Mouse (Mus musculus) cerebellum, postnatal 10 days (tissue): Measurements from ENCODE around the gene Colq.
"Not testable (repeated sequence)": the region's sequence is repeated elsewhere in the genome, so short reads cannot be mapped to it uniquely, and the experiment has no call there.

Experiments used
- DNase-seq, 2 experiments: peaks; one replicate each; pipeline ENCODE4 v3.0.0; 2021; ENCODE audit warnings: mixed read lengths in 2 of 2

The Colq gene

DNA sequence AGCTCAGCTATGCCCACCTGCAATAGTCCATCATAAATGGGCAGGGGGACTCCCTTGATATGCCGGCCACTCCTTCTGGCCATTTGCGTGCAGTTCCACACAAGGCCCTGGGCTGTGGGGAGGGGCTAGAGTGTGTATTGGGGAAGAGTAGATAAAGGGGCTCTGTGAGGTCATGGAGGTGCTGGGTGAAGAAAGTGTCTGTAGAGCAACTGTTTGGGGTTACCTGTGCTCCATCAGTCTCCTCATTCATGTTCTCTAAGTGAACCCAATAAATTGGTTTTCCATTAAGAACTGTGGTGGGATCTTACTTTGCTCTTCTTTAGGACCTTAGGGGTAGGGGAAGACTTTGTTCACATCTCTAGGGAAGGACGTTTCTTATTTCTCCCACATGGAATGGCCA lies at the start of gene Colq:
Colq (minus strand) TSS at position 101 of the 400 bp plus-strand sequence.
- no peak for DNase-seq

DNA sequence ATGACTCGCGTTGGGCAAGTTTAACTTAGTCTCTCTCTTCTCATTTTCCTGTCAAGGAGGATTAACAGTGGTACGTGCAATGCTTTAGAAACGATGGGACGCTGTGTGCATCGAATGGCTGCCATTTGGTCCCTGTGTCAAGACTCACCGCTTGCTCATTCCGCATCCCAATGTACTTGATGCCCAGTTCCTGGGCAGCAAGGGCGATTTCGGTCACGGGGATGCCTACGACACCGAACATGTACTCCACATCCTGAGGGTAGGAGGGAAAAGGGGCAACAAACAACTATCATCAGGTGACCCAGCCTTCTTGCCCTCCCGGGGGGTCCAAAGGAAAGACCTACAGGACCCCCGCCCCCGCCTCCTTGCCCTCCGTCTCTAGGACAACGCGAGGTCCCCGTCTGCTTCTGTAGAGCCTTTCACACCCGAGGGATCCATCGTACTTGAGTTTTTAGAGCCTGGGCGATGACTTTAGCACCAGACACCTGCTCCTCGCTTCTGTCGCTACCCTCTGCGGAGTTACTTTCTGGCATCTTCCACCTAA lies 49.3 kb upstream of the Colq start, which contains the start of gene Gm49387:
Gm49387 (minus strand) TSS at position 533 of the 544 bp plus-strand sequence.
- DNase-seq, result peak; percentile 59 to 60

DNA sequence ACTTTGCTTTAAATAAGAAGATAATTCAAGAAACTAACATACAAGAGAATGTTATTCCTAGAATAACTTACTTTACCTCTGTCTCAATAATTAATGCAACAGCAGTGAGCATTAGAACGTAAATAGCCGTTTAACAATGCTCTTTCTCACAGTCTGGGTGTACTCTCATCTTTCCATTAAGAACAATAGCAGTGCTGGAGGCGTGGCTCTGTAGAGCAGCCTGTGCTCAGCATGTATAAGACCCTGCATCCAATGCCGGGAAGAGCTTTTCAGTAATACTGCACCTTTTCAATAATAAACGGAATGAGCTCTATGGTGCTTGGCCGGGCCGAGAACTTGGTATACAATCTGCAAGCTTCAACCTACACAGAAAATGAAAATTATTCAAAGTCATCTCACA lies 39.5 kb upstream of the Colq start:
- no peak for DNase-seq

DNA sequence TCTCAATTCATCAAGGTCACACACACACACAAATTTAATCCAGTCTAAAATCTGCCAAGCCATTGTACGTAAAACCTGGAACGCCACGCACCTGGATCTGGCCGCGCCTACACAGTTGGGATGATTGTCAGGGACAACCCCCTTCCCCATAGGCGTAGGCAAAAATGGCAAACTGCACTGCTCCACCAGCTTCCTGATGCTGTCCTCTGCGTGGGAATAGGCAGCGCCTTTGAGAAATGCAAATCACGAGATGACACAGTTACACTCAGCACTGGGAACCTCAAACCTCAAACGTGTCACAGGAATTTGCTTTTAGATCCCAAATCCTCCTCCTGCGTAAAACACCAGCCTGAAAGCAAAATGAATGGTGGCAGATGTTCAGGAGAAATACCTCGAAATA lies 31.6 kb upstream of the Colq start:
- DNase-seq, result no peak

DNA sequence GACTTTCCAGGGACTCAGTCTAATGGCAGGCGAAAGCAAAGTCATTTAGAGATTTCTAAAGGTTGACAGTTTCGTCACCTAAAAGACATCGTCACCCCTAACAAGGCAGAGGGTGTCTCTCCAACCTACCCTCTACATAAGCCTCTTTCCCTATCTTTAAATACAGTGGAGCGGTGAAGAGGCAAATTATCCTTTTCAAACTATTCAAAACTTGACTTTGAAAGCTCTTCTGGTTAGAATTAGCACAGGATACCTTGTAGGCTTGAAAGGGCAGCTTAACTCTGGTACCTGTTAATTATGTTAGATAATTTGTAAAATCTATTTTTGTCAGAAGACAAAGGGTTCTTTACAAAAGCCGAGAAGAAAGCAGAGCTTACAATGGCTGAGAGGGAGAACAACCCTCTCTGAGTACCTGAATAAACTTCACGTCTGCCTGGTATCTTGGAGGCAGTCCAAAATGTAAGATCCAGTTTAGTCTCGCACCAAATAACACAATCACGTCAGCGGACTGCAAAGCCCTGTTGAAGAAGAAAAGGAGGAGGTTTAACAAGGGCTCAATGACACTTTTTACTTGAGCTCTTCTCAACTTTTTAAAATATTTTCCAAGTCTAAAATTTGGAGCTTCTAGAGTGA lies 29.6 kb upstream of the Colq start:
- no peak for DNase-seq

DNA sequence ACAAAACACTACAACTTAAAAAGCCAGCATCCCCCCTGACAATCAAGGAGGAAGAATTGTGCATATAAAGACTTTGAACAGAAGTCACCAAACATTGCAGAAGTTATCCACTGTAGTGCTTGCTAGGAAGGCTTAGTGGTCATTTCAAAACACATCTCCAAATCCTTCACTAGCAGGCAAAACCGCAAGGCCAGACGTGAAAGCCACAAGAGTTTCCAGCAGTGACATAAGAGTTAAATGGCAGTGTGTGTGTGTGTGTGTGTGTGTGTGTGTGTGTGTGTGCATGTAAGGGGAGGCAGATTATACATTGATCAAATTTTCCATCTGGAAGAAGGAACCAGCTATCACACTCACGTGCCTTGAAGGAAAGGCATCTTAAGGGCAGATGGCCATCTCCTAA lies 26.9 kb upstream of the Colq start:
- no peak for DNase-seq

DNA sequence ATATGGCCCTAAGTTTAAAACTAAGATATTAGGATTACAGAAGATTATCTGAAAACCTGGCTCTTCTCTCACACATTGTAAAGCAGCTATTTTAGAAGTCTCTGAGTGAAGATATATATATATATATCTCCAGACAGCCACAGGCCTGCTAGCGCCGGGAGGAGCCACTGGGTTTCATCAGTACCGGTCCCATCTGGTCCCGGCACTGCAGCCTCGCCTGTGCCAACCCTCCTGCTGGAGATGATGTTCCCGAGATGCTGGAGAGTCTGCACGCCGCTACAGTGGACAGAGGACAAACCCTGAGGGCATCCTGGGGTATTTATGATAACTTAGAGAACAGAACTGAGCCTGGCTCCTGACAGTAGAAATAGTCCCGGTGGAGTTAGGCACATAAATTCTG lies 26.1 kb upstream of the Colq start:
- DNase-seq, result no peak

DNA sequence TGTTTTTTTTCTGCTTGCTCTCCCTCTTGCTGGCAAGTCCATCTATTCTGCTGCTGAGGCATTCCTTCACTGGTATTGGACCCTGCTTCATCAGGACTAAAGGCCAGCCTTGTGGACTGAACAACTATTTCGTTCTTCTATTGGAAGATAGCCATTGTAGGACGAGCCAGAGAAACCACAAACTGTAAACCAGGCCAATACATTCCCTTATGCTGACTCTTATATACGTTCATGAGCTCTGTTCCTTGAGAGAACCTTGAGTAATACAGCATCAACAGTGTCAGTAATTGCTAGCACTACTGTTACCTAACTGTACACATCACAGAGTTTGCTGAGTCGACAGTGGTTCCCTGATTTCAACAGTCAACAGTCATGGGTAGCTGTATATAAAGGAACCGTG lies 22.5 kb upstream of the Colq start:
- DNase-seq, result no peak

DNA sequence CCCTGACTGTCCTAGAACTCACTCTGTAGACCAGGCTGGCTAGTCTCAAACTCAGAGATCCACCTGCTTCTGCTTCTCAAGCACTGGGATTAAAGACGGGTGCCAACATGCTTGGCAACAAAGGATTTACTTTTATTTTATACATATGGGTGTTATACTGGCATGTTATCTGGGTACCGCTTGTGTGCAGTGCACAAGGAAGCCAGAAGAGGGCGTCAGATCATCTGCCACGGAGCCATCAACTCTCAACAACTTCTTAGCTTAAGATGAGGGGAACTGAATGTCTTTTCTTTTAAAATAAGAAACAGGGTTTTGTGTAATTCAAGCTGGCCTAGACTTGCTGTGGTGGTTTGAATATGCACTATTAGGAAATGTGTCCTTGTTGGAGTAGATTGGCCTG lies 20.8 kb upstream of the Colq start:
- no peak for DNase-seq

DNA sequence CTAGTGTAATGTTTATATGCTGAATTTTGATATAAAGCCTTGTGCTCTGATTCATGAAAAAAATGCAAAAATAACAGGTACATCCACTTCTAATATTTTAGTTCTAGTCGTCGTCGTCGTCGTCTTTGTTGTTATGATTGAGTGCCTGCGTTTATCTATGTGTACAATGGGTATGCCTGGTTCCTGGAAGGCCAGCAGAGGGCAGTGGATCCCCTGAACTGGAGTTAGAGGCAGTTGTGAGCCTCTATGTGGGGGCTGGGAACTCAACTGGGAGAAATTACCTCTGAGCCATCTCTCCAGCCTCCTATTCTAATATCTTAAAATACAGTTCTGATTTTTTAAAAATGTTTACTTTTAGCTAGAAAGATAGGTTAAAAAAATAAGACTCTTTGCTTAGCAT lies 14.4 kb upstream of the Colq start:
- DNase-seq, result peak; percentile 47 to 50

DNA sequence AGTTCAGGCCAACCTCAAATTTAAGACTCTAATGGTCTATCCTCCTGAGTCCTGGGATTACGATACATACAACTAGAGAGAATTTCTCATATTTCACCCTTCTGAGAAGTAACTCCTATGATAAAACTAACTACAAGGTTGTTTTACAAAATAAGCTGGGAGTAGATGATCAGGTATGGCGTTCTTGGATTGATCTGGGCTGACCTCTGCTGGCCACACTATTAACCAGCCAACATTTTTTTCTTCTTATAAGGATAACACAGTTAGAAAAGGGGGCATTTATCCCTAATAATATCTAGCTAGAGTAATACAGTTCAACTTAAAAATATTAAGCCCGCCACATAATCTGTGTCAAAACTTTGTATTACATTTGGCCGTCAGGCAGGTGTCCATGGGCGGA lies 13.8 kb upstream of the Colq start:
- peak; percentile 55 to 65 for DNase-seq

DNA sequence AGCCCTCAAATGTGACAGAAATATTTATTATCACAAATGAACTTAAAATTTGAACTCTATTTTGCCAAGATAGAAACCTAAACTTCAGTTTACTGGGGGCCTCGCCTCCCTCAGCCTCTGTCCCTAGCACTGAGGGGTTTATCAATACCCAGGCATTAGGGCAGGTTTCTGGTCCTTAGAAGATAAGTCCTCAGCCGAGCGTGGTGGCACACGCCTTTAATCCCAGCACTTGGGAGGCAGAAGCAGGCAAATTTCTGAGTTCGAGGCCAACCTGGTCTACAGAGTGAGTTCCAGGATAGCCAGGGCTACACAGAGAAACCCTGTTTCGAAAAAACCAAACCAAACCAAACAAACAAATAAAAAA lies 11.5 kb upstream of the Colq start:
- not testable (repeated sequence) for DNase-seq

DNA sequence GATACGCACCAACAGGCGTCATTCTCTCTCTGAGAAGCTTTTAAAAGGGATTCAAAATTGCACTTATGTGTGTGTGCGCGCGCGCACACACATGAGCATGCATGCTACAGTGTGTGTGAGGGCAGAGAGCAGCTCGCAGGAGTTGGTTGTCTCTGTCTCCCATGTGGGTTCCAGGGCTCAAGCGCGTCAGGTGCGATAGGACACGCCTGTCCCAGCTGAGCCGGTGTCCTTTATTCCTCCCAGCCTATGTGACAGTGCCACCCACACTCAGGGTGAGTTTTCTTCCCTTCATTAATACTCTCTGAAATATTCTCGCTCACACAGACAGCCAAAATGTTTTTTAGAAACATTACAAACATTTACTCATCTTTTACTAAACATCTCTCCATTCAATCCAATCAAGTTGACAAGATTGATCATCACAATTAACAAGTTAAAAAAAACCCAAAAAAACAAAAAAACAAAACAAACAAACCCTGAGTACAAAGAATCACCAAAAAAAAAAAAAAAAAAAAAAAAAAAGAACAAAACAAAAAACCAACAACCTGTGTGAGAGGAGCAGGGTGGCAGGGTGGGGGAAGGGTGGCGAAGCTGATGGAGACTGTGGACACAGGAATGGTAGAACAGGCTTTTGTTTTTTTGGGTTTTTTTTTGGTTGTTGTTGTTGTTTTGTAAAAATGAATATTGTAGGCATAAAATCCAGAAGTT lies 10.9 kb upstream of the Colq start:
- DNase-seq, result no peak

DNA sequence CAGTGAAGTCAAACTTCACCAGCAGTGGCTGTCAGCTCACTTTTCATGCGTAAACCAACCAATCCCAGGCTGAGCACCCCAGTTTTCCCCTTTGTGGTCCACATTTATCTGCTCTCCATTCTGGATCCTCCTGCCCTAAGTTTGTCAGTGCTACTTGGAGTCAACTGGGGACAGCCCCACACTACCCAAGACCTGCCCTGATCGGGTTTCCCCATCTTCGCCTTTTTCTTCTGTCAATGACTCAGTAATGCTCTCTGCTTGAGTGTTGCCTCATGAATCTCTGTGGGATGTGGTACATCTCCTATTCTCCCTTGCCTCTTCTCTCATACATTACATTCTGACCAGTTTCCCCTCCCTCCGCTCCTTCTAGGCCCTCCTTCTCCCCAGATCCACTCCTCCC lies 6.3 kb upstream of the Colq start:
- no peak for DNase-seq

DNA sequence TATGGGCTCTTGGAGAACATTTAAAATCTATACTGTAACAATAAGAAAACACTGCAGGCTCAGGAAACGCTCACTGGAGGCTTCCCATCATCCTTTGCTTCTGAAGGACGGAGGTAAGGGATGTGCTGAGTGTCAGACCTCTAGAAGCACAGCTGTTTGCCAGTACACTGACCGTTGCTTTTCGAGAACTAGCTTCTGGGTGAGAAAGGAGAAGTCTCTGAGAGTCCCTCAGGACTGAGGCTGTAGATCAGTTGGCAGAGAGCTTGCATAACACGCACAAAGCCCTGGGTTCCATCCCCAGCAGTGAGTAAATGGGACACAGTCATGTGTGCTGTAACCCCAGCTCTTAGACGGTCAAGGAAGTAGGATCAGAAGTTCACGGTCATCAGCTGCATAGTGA lies 5.3 kb upstream of the Colq start:
- no peak for DNase-seq

DNA sequence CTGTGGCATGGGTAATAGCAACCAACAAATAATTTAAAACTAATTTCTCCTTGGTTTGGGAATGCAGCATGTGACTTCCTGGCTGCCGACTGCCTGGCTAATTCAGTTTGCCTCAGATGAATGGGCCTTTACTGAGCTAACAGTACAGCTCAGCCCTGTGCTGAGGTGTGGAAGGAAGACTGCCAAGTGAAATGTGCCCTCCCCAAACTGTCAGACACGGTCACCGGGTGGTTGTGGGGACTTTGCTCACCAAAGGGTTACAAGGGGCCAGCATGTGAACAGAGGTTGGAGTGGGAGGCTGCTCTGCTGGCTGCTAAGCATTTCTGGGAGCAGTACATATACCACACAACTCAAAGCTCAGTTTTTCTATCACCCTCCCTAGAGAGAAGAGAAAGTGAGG lies 3.5 kb upstream of the Colq start:
- DNase-seq, result no peak

DNA sequence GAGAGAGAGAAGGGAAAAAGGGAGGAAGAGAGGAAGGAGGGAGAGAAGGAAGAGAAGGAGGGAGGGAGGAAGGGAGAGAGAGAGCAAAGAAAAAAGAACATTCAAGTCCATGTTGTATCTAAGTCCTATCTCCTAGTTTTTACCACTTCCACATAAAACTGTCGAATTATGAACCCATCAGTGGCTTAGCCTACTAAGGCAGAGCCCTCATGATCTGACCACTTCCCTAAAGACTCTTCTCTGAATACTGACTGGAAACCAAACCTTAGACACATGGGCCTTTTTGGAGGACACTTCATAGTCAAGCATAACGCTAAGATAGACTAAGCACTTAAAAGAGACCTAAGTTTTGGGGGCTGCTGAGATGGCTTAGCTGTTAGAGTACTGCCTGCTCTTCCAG lies 1.9 kb upstream of the Colq start:
- no peak for DNase-seq

DNA sequence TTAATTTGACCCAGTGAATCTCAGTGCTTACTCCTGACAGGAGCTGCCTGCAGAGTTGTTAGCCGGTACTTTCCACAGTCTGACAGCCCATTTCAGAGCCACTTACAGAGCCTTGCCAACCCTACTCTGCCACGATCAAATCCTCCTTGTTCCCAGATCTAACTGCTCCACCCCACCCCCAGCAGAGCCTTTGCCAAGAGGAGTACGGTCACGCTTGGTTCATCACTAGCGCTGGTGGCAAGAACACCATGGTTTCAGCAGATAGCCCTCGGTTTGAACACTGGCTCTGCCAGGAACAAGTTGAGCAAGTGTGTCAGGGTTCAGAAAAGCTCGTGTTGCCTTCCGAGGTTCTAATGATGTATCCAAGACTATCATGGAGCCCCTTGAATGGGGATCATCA lies 4.7 kb downstream of the Colq start:
- no peak for DNase-seq

DNA sequence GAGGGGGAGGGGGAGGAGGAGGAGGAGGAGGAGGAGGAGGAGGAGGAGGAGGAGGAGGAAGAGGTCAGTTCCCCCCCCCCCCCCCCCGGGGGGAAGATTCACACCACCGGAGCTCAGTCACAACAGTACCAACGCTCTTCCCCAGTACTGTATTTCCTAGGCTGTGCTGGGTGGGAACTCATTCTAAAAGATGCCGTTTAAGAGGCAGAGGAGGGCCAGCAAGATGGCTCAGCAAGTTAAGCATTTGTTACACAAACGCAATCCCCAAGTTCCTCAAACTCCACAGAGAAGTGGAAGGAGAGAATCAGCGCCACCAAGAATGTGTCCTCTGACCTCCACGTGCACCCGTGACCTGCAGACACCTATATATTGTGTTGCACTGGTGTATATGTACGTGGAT lies 8.1 kb downstream of the Colq start:
- DNase-seq, result no peak

DNA sequence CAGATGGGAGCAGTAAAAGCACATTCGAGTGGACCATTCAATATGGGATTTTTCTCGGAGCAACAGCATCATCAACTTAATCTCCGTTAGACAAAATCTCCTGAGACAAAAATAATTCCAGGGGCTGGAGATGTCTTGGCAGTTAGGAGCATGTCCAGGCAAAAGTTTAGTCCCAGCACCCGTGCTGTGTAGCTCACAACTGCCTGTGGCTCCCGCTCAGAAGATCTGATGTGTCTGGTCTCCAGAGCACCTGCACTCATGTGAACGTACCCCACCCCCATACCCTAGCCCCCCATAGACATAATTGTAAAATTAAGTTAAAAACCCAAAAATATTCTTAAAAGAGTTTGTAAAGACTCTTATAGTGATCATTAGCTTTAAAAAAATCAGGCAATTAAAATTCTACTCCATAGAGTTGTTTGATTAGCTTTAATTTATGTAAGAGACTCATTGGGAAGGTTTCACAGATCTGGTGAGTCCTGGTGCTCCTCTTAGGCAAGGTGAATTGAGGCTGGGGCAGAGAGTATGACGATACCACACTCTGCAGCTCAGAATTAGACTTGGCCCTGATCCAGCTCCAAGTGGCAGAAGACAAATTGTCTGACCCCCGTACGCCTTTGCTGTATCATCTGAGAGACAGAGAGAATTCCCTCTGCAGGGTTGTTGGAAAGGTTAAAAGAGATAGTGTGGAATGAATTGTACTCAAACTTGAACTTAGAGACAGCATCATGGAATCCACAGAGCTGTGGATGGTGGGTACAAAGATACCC lies 13.0 kb downstream of the Colq start:
- DNase-seq, result peak; percentile 67 to 71

DNA sequence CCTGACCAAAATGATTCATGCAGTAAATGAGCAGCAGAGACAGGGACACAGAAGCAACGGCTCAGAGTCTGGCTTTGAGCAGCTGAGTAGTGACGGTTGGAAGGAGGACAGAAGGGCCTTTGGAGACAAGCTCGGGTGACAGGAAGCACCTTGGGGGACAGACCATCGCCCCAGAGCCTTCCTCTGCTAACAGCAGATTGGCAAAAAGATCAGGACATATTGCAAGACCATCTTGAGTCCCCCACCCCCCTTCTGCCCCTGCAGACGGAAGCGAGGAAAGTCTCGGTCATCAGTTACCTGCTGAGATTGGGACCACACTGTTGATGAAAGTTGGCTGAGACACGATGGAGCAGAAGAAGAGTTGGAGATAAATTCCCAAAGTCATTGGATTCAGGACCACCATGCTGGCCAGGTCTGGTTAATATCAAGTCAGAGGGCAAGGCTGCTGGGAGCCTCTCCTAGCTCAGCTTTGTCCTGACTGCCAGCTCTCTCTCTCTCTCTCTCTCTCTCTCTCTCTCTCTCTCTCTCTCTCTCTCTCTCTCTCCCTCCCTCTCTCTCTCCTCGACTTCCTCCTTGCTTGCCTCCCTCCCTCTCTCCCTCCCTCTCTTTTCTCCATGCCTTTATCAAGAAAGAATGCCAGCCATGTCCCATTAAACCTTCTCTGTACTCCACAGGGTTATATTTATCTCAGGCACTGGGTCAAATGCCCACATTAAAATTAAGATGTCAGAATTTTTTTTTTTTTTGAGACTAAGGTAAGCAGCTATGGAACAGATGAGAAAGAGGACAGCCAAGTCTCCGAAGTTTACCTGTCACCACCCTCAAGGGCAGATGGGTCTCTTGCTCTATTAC lies 14.1 kb downstream of the Colq start:
- DNase-seq, result peak; percentile 70 to 79

DNA sequence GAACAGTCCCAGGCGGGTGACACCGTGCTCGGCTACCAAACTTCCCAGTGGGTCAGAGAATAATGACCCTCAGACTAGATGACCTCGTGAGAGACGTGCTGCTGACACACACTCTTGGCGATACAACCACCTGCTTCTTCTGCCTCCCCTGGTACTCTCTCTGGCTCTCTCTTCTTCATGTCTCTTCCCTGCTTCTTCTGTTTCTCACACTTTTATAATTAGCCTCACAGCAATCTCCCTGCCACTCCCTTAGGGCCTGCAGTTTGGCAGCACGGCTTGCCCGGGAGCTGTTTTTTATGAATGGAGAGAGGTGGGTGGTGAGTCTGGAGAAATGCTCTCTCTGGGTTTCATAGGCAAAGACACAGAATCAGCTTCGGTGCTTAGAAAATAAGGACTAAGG lies 15.3 kb downstream of the Colq start:
- no peak for DNase-seq
